Mouse (Mus musculus): ENCODE data around the gene Smu1. TPM values are rescaled to one million over a fixed set of nuclear protein-coding genes. Genes with fewer than 3 reads are reported as not detected.

Smu1 gene
- polyA plus RNA-seq, 1 experiment from 2014 or later, result 172 TPM

- Histone ChIP-seq H3K4me2 (replicated peaks; ENCODE audit: low read depth, low read length) (no peak overlapping the region), H3K27ac (ENCODE audit: low read depth, low read length) (no peak overlapping the region), H3K4me3 (ENCODE audit: low read depth, low read length) (no peak overlapping the region), H3K4me1 (replicated peaks; ENCODE audit: control insufficient read depth, insufficient read depth, low read length) (no peaks in the 10 kb centered on the region; the same call in 1 of the 2 replicates), H3K9me3 (ENCODE audit: control insufficient read depth, low read length) (no peaks in the 10 kb centered on the region), H3K36me3 (ENCODE audit: control insufficient read depth, insufficient read depth, low read length) (peaks cover 4% of the 10 kb centered on the region; the same call in 1 of the 2 replicates), H3K27me3 (ENCODE audit: control insufficient read depth, insufficient read depth, low read length) (no peaks in the 10 kb centered on the region), H3K9ac (ENCODE audit: low read depth, low read length) (no peak overlapping the region)
- WGBS, result 86% methylated on average over 7 of the region's 7 CpGs
- ATAC-seq (ENCODE audit: low FRiP score) (no peak), DNase-seq (ENCODE audit: low spot score) (no peak)
Observed at GRCm38 (mm10) chr4:40725141-40725540, 32.6 kb downstream of the Smu1 start.

GRCm38 (mm10) chr4:40722687-40723460, 34.8 kb downstream of the Smu1 start:
- peak; percentile 92 for ATAC-seq (ENCODE audit: low FRiP score)
- Histone ChIP-seq H3K36me3 (ENCODE audit: control insufficient read depth, insufficient read depth, low read length) (0 out of 2 replicates have a peak, but pooled peaks cover 4% of the 10 kb centered on the region), H3K9me3 (ENCODE audit: control insufficient read depth, low read length) (no peaks in the 10 kb centered on the region), H3K27me3 (ENCODE audit: control insufficient read depth, insufficient read depth, low read length) (no peaks in the 10 kb centered on the region), H3K4me2 (replicated peaks; ENCODE audit: low read depth, low read length) (peak overlapping the region; percentile 69), H3K27ac (ENCODE audit: low read depth, low read length) (peak overlapping the region; percentile 99), H3K4me1 (replicated peaks; ENCODE audit: control insufficient read depth, insufficient read depth, low read length) (no peaks in the 10 kb centered on the region; the same call in 1 of the 2 replicates), H3K9ac (ENCODE audit: low read depth, low read length) (peak overlapping the region; percentile 97), H3K4me3 (ENCODE audit: low read depth, low read length) (peak overlapping the region; percentile 81)
- DNase-seq (ENCODE audit: low spot score), result peak; percentile 86
- under 1% methylated on average over 48 of the region's 62 CpGs for WGBS

- Histone ChIP-seq H3K4me1 (replicated peaks; ENCODE audit: control insufficient read depth, insufficient read depth, low read length) (no peaks in the 10 kb centered on the region; the same call in 1 of the 2 replicates), H3K4me2 (replicated peaks; ENCODE audit: low read depth, low read length) (peak within 1 kb of the TSS; percentile 69), H3K36me3 (ENCODE audit: control insufficient read depth, insufficient read depth, low read length) (0 out of 2 replicates have a peak, but pooled peaks cover 2% of the 10 kb centered on the region), H3K9me3 (ENCODE audit: control insufficient read depth, low read length) (no peaks in the 10 kb centered on the region), H3K27ac (ENCODE audit: low read depth, low read length) (peak within 1 kb of the TSS; percentile 99), H3K9ac (ENCODE audit: low read depth, low read length) (peak within 1 kb of the TSS; percentile 97), H3K27me3 (ENCODE audit: control insufficient read depth, insufficient read depth, low read length) (no peaks in the 10 kb centered on the region), H3K4me3 (ENCODE audit: low read depth, low read length) (peak within 1 kb of the TSS; percentile 81)
- WGBS, result under 1% methylated on average over 54 of the region's 54 CpGs
- ATAC-seq (ENCODE audit: low FRiP score), result peak; percentile 96
- peak; percentile 97 for DNase-seq (ENCODE audit: low spot score)
Observed at GRCm38 (mm10) chr4:40722011-40722666, 35.6 kb downstream of the Smu1 start, which contains the start of gene Dnaja1. Gene Dnaja1 (plus strand): TSS chr4:40722150.

- 91% methylated on average over 8 of the region's 8 CpGs for WGBS
- Histone ChIP-seq H3K9me3 (ENCODE audit: control insufficient read depth, low read length) (no peaks in the 10 kb centered on the region), H3K36me3 (ENCODE audit: control insufficient read depth, insufficient read depth, low read length) (no peaks in the 10 kb centered on the region), H3K4me1 (replicated peaks; ENCODE audit: control insufficient read depth, insufficient read depth, low read length) (no peaks in the 10 kb centered on the region; the same call in 1 of the 2 replicates), H3K27me3 (ENCODE audit: control insufficient read depth, insufficient read depth, low read length) (no peaks in the 10 kb centered on the region), H3K4me2 (replicated peaks; ENCODE audit: low read depth, low read length) (no peak overlapping the region), H3K27ac (ENCODE audit: low read depth, low read length) (no peak overlapping the region), H3K9ac (ENCODE audit: low read depth, low read length) (no peak overlapping the region), H3K4me3 (ENCODE audit: low read depth, low read length) (no peak overlapping the region)
- DNase-seq (ENCODE audit: low spot score) (no peak), ATAC-seq (ENCODE audit: low FRiP score) (no peak)
Observed at GRCm38 (mm10) chr4:40720910-40721309, 36.8 kb downstream of the Smu1 start.

GRCm38 (mm10) chr4:40717141-40717540, 40.6 kb downstream of the Smu1 start:
- Histone ChIP-seq H3K36me3 (ENCODE audit: control insufficient read depth, insufficient read depth, low read length) (no peaks in the 10 kb centered on the region), H3K27me3 (ENCODE audit: control insufficient read depth, insufficient read depth, low read length) (no peaks in the 10 kb centered on the region), H3K9ac (ENCODE audit: low read depth, low read length) (no peak overlapping the region), H3K27ac (ENCODE audit: low read depth, low read length) (no peak overlapping the region), H3K9me3 (ENCODE audit: control insufficient read depth, low read length) (no peaks in the 10 kb centered on the region), H3K4me3 (ENCODE audit: low read depth, low read length) (no peak overlapping the region), H3K4me2 (replicated peaks; ENCODE audit: low read depth, low read length) (no peak overlapping the region), H3K4me1 (replicated peaks; ENCODE audit: control insufficient read depth, insufficient read depth, low read length) (no peaks in the 10 kb centered on the region)
- 93% methylated on average over 3 of the region's 3 CpGs for WGBS
- ATAC-seq (ENCODE audit: low FRiP score) (no peak), DNase-seq (ENCODE audit: low spot score) (no peak)

- peak overlapping the region; percentile 74 for H3K4me2 ChIP-seq (replicated peaks; ENCODE audit: low read depth, low read length)
- ATAC-seq (ENCODE audit: low FRiP score), result no peak
- H3K27me3 ChIP-seq (ENCODE audit: control insufficient read depth, insufficient read depth, low read length), result no peaks in the 10 kb centered on the region
- H3K27ac ChIP-seq (ENCODE audit: low read depth, low read length), result peak overlapping the region; percentile 90
- H3K9ac ChIP-seq (ENCODE audit: low read depth, low read length), result peak overlapping the region; percentile 69
- peak; percentile 22 for DNase-seq (ENCODE audit: low spot score)
- H3K9me3 ChIP-seq (ENCODE audit: control insufficient read depth, low read length), result no peaks in the 10 kb centered on the region
- no peaks in the 10 kb centered on the region for H3K36me3 ChIP-seq (ENCODE audit: control insufficient read depth, insufficient read depth, low read length)
- H3K4me3 ChIP-seq (ENCODE audit: low read depth, low read length), result peak overlapping the region; percentile 60
- 0 out of 2 replicates have a peak, but pooled peaks cover 3% of the 10 kb centered on the region for H3K4me1 ChIP-seq (replicated peaks; ENCODE audit: control insufficient read depth, insufficient read depth, low read length)
- WGBS, result 33% methylated on average over 9 of the region's 9 CpGs
Observed at GRCm38 (mm10) chr4:40703710-40704275, 53.9 kb downstream of the Smu1 start.

- Histone ChIP-seq H3K27me3 (ENCODE audit: control insufficient read depth, insufficient read depth, low read length) (no peaks in the 10 kb centered on the region), H3K4me3 (ENCODE audit: low read depth, low read length) (peak within 1 kb of the TSS; percentile 60), H3K4me2 (replicated peaks; ENCODE audit: low read depth, low read length) (peak within 1 kb of the TSS; percentile 74), H3K9me3 (ENCODE audit: control insufficient read depth, low read length) (no peaks in the 10 kb centered on the region), H3K9ac (ENCODE audit: low read depth, low read length) (peak within 1 kb of the TSS; percentile 69), H3K27ac (ENCODE audit: low read depth, low read length) (peak within 1 kb of the TSS; percentile 90), H3K4me1 (replicated peaks; ENCODE audit: control insufficient read depth, insufficient read depth, low read length) (0 out of 2 replicates have a peak, but pooled peaks cover 3% of the 10 kb centered on the region), H3K36me3 (ENCODE audit: control insufficient read depth, insufficient read depth, low read length) (no peaks in the 10 kb centered on the region)
- DNase-seq (ENCODE audit: low spot score), result peak; percentile 97
- peak; percentile 96 for ATAC-seq (ENCODE audit: low FRiP score)
- under 1% methylated on average over 42 of the region's 42 CpGs for WGBS
Observed at GRCm38 (mm10) chr4:40702797-40703709, 54.7 kb downstream of the Smu1 start, which contains the start of gene Aptx. Gene Aptx (minus strand): TSS chr4:40703194.

GRCm38 (mm10) chr4:40701796-40702195, 55.9 kb downstream of the Smu1 start:
- no peak overlapping the region for H3K27ac ChIP-seq (ENCODE audit: low read depth, low read length)
- H3K9ac ChIP-seq (ENCODE audit: low read depth, low read length), result no peak overlapping the region
- no peak for ATAC-seq (ENCODE audit: low FRiP score)

More at GRCm38 (mm10) chr4:40701796-40702195, 55.9 kb downstream of the Smu1 start:
- DNase-seq (ENCODE audit: low spot score), result no peak
- Histone ChIP-seq H3K27me3 (ENCODE audit: control insufficient read depth, insufficient read depth, low read length) (no peaks in the 10 kb centered on the region), H3K9me3 (ENCODE audit: control insufficient read depth, low read length) (no peaks in the 10 kb centered on the region), H3K36me3 (ENCODE audit: control insufficient read depth, insufficient read depth, low read length) (no peaks in the 10 kb centered on the region), H3K4me1 (replicated peaks; ENCODE audit: control insufficient read depth, insufficient read depth, low read length) (0 out of 2 replicates have a peak, but pooled peaks cover 3% of the 10 kb centered on the region), H3K4me2 (replicated peaks; ENCODE audit: low read depth, low read length) (peak overlapping the region; percentile 64), H3K4me3 (ENCODE audit: low read depth, low read length) (peak overlapping the region; percentile 60)
- WGBS, result 93% methylated on average over 3 of the region's 3 CpGs

Measured in hindbrain, embryonic 11.5 days (tissue).